Mouse (Mus musculus) adrenal gland, postnatal 10 days (tissue): Measurements from ENCODE around the gene Gm10521. TPM values are rescaled to one million over a fixed set of nuclear protein-coding genes. Genes with fewer than 3 reads are reported as not detected.
"Not testable (repeated sequence)": the region's sequence is repeated elsewhere in the genome, so short reads cannot be mapped to it uniquely, and the experiment has no call there.

ENCODE experiments used
- DNase-seq: peaks from one replicate; pipeline ENCODE4 v3.0.0; 2021; ENCODE audit warnings: mixed read lengths
- long read RNA-seq, 2 experiments: library from polyadenylated mRNA; stranded (forward); transcript quantifications; one replicate each; pipeline ENCODE4 v2.0.0; 2021
- total RNA-seq, 2 experiments: library from RNA; stranded (reverse); gene quantifications; 2 replicates each; pipeline ENCODE4 v1.2.3; 2021

Gm10521 gene
- total RNA-seq: under 1 TPM; 0.39 TPM
- long read RNA-seq, experiment 1: 0 reads
- long read RNA-seq, experiment 2: 0 reads

DNA sequence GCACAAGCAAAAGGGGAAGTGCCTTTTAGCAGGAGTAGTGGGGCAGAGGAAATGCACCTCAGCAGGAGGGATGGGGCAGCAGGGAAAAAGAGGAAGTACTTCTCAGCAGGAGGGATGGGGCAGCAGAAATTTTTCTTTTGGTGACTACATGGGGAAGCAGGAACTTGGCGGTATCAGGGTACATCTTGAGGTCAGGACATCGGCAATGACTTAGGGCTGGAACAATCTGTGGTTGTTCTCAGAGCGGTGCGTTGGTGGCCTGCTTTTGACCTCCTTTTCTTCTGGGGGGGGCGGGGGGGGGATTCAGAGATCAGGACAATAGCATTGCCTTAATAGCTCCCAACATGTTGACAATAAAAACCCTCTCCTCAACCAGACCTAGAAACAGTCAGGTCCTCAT is at the start of gene Gm10521:
Gene Gm10521, plus strand, starts transcription at position 301 of the 400 bp plus-strand sequence.
- not testable (repeated sequence) for DNase-seq

DNA sequence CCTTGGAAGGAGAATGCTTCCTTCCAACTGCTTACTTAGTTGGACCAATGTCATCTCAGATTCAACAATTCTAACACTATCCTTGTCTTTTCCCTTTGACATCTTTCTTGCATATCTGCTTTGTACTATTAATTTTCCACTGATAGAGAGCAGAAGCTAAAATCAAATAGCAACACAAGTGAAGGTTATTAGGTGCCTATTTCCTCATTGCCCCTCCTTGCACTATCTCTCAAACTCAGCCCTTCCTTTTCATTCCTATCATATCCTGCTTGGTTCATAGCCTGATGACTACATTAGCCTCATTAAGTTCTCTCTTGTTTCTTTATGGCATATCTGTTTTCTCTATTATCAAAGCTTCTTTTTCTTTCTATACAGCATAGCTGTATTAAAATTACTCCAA is 47.3 kb upstream of the Gm10521 start:
- DNase-seq: no peak

DNA sequence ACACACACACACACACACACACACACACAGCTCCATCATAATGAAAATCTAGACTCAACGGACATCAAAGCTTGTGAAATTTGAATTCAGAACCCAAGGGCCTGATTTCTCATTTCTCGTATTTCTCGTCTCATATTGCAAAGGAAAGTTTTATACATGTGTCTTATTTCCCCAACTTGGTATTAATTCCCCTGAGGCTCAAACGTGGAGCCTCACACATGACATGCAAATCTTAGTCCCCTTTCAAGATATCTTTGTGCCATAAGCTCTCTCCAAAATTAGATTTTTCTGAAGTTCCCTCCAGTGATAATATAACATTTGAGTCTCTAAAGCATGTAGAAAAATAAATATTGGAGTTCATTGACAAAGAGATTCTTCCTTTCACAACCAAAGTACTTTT is 46.7 kb upstream of the Gm10521 start:
- DNase-seq: no peak

- DNase-seq: no peak
Measured at GRCm38 (mm10) chr1:171849454-171849853, 46.0 kb upstream of the Gm10521 start.

DNA sequence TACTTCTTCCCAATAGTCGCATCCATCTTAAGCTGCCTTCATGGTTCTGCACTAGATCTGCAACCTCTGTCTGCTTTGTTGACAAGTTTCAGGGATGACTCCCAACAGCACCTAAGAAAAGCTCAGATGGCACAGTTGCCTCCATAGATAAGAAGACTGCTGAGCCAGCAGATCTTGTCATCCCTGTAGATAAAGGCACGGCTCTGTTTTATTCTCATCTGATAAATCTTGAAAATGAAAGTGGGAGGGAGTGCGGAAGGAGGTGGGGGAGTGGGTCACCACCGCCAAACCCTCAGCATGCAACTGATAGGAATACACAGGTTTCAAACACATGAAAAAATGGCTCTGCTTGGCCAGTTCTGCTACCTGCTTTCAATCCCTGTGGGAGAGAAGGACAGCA is 30.0 kb upstream of the Gm10521 start:
- no peak for DNase-seq

DNA sequence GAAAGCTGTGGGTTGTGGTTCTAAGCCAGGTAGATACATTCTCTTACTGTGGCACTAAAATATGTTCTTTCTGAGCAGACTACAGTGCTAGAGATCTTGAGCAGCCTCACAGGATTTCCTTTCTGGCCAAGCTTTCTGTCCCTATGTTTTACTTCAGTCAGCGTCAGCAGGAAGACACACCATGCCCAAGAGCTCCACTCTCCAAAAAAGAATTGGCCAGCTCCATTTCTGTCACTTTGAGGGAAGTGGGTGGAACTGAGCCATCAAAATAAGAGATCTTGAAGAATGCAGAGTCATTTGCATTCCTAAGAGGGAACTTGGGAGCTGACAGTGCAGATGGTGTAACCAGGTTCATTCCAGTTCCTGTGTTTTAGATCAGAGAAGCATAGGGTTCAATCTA is 8.5 kb upstream of the Gm10521 start:
- no peak for DNase-seq

- DNase-seq: no peak
Measured at GRCm38 (mm10) chr1:171904011-171904410, 8.5 kb downstream of the Gm10521 start.

DNA sequence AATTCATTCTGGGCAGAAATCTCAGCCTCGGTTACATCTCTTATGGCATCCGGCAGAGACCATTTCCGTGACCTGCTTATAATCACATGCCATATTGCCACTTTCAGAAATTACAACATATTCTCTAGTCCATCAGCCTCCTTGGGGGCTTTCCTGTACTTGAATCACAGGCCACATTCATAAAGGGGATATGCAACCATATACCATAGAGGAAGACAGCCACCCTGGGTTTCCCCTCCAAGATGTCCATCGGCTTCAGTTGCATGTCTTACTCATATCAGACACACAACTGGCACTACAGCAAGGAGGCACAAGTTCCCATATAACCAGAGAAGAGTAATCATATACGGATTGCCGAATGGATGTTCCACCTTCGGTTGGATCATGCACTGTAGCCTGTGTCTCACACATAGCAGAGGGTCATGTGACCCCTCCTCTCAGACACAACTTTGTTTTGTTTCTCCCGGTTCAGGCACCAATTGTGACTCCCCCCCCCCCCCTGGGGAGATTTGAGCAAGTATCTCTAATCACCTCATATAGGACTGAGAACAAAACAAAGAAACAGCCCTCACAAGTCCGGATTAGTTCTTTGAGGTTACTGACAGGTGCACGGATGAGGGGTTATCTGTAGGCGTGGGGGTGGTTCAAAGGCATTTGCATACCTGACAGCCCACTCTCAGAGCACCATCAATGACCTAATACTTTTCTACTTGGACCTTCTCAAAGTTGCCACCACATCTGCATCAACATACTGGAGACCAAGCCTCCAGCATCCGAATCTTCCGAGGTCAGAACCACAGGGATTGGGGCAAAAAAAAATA is 20.4 kb downstream of the Gm10521 start:
- no peak for DNase-seq

- no peak for DNase-seq
Measured at GRCm38 (mm10) chr1:171917305-171918039, 22.0 kb downstream of the Gm10521 start, which contains the start of gene Slamf6. Gene Slamf6, plus strand, starts transcription at chr1:171917515.

GRCm38 (mm10) chr1:171918136-171918920 is 22.9 kb downstream of the Gm10521 start:
- no peak for DNase-seq

DNA sequence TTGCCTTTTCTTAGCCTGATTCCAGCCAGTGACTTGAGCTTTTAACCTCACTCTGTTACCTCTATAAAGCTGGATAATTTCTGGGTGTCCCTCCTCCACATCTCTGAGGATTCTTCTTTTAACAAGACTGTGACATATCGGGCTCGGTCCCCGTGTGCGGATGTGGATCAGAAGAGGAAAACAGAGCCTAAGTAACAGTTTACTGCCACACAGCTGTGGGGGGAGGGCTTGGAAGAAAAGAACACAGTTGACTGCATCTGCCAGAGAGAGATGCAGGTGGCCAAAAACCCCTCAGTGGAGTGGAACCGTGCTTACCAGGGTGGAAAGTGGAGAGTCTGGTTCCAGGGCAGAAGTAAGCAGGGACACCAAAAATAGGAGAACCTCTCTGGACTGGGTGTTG is 23.7 kb downstream of the Gm10521 start:
- DNase-seq: no peak

DNA sequence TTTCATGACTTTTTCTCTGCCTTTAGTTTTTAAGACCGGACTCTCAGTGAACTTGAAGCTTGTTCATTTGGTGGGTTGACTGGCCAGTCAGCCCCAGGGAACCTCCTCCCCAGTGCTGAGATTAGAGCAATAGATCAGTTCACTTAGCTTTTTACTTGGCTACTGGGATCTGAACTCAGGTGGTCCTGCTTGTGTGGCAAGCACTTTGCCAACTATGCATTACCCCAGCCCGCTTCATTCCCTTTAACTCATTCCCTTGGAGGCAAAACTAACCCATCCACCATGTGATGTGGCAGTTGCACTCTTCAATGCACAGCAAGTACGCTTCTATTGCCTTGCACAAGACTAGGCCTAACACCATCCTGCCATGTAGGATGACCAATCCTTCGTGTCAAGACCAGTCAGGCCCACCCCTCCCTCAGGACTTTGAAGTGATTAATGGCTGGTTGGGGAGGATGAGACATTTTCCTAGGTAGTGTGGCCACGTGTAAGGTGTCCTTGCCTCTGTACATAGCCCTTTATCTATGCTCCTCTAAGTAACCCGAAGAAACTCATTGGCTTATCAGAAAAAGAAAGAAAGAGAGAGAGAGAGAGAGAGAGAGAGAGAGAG is 24.5 kb downstream of the Gm10521 start:
- no peak for DNase-seq

DNA sequence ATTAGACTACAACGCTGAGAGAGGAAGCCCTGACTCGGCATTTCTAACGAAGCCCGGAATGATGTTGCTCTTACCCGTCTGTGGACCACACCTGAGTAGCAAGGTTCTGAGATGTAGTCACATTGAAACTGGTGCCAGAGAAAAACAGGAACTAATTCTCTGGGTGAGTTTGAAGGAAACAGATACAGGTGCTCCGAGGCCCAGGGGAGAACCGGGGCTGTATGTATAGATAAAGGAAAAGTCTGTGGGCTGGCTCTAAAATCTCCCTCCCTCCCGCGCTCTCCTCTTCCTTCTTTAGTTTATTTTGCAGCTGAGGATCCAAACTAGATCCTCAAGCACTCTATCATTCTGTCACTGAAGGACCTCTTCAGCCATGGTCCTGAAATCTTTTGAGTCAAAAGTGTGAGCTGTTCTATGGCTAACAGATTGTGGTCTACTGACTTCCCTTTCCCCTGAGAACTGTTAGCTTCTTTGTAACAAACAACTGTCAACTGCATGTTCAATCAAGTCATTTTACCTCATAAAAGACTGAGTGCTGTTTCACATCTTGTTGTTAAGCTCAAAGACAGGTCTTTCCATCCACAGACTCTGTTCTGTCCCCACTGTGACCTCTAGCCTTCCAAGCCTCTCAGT is 25.6 kb downstream of the Gm10521 start:
- no peak for DNase-seq

DNA sequence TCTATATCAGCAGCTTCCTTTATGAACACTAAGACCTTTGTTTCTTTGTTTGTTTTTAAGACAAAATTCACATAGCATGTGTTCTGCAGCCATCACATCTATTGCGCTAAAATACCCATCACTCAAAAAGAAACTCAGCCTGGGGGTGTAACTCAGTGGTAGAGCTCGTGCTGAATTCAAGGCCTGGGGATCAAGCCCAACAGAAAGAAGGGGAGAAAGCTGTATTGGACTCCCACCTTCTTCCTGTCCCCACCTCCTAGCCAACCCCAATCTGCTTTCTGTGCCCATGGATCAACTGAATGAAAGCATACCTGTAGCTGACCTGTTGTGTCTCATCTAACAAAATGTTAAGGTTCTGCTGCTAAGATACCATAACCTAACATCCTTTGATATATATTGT is 26.2 kb downstream of the Gm10521 start:
- no peak for DNase-seq

GRCm38 (mm10) chr1:171922844-171923243 is 27.4 kb downstream of the Gm10521 start:
- DNase-seq: no peak

DNA sequence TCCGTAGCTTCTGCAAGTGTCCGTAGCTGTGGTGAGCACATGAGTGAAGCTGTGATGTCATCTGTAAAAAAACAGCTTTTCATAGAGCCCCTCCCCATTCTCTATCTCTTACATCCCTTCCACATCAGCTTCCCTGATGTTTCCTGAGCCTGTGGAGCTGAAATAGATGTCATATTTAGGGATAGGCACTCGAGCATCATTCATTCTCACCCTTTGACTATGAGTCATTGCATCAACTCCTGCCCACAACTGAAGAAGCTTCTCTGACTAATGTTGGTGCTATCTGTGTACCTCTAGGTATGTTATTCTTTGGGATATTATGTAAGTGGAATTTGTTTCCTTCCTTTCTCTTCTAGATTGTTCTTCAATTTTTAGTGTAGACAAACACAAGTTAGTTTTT is 29.4 kb downstream of the Gm10521 start:
- no peak for DNase-seq

DNA sequence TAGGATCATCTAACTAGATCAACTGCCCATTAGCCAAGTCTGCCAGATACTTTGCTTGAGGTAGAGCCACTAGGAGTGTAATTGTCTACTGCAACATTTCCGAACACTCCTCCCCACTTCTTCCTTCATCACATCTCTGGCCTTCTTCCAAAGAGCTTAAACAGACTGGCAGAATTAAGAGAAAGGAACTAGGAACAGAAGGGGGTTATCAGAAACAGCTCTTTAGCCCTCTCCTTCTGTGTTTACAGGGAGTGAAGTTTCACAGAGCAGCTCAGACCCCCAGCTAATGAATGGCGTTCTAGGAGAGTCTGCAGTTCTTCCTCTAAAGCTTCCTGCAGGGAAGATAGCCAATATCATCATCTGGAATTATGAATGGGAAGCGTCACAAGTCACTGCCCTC is 38.4 kb downstream of the Gm10521 start:
- no peak for DNase-seq

GRCm38 (mm10) chr1:171938952-171939948 is 43.8 kb downstream of the Gm10521 start:
- no peak for DNase-seq

- DNase-seq: no peak
Measured at GRCm38 (mm10) chr1:171940626-171941025, 45.2 kb downstream of the Gm10521 start.

- DNase-seq: no peak
Measured at GRCm38 (mm10) chr1:171946447-171946995, 51.1 kb downstream of the Gm10521 start.
